Mouse (Mus musculus): ENCODE data around the gene Rita1. TPM values are rescaled to one million over a fixed set of nuclear protein-coding genes. Genes with fewer than 3 reads are reported as not detected.

Rita1 gene
- polyA plus RNA-seq, 1 experiment from 2014 or later, result 3.4 TPM

- Histone ChIP-seq H3K9me3 (ENCODE audit: low read length) (no peaks in the 10 kb centered on the region), H3K4me3 (ENCODE audit: low read depth, low read length) (no peak overlapping the region), H3K9ac (replicated peaks) (no peak overlapping the region), H3K4me1 (ENCODE audit: insufficient read depth) (peaks cover 18% of the 10 kb centered on the region), H3K27me3 (ENCODE audit: insufficient read depth, low read length) (no peaks in the 10 kb centered on the region), H3K36me3 (replicated peaks; ENCODE audit: insufficient read depth, low read length) (peaks cover 44% of the 10 kb centered on the region), H3K27ac (ENCODE audit: low read depth) (no peak overlapping the region), H3K4me2 (ENCODE audit: low read depth, low read length) (no peak overlapping the region)
- ATAC-seq, result no peak
- peak; percentile 77 for TF ChIP-seq CTCF (IDR thresholded peaks at IDR 0.05; ENCODE audit: low read depth)
- TF ChIP-seq EP300 (IDR thresholded peaks at IDR 0.05; ENCODE audit: low read depth), result no peak
- 95% methylated on average over 4 of the region's 4 CpGs for WGBS (ENCODE audit: insufficient replicate concordance)
- DNase-seq, result peak; percentile 62
These were observed 3.5 kb upstream of the Rita1 start for GRCm38 (mm10) chr5:120615903-120616302.

GRCm38 (mm10) chr5:120612822-120613604, 624 bp upstream of the Rita1 start:
- H3K9ac ChIP-seq (replicated peaks), result peak overlapping the region; percentile 71
- peak overlapping the region; percentile 73 for H3K4me3 ChIP-seq (ENCODE audit: low read depth, low read length)
- WGBS (ENCODE audit: insufficient replicate concordance), result under 1% methylated on average over 69 of the region's 69 CpGs
- peaks cover 19% of the 10 kb centered on the region for H3K4me1 ChIP-seq (ENCODE audit: insufficient read depth)
- TF ChIP-seq EP300 (IDR thresholded peaks at IDR 0.05; ENCODE audit: low read depth) (no peak), CTCF (IDR thresholded peaks at IDR 0.05; ENCODE audit: low read depth) (no peak)
- H3K27ac ChIP-seq (ENCODE audit: low read depth), result peak overlapping the region; percentile 82
- ATAC-seq (peak; percentile 90), DNase-seq (peak; percentile 100)
- no peaks in the 10 kb centered on the region for H3K27me3 ChIP-seq (ENCODE audit: insufficient read depth, low read length)
- peak overlapping the region; percentile 94 for H3K4me2 ChIP-seq (ENCODE audit: low read depth, low read length)
- H3K9me3 ChIP-seq (ENCODE audit: low read length), result no peaks in the 10 kb centered on the region
- H3K36me3 ChIP-seq (replicated peaks; ENCODE audit: insufficient read depth, low read length), result peaks cover 15% of the 10 kb centered on the region

- H3K36me3 ChIP-seq (replicated peaks; ENCODE audit: insufficient read depth, low read length), result peaks cover 7% of the 10 kb centered on the region; the same call in 1 of the 2 replicates
- WGBS (ENCODE audit: insufficient replicate concordance), result 46% methylated on average over 8 of the region's 8 CpGs
- TF ChIP-seq CTCF (IDR thresholded peaks at IDR 0.05; ENCODE audit: low read depth) (no peak), EP300 (IDR thresholded peaks at IDR 0.05; ENCODE audit: low read depth) (no peak)
- H3K27me3 ChIP-seq (ENCODE audit: insufficient read depth, low read length), result no peaks in the 10 kb centered on the region
- DNase-seq (no peak), ATAC-seq (no peak)
- H3K4me3 ChIP-seq (ENCODE audit: low read depth, low read length), result peak overlapping the region; percentile 73
- H3K4me1 ChIP-seq (ENCODE audit: insufficient read depth), result peaks cover 19% of the 10 kb centered on the region
- H3K9ac ChIP-seq (replicated peaks), result peak overlapping the region; percentile 67
- H3K27ac ChIP-seq (ENCODE audit: low read depth), result peak overlapping the region; percentile 77; the same call in 1 of the 2 replicates
- no peaks in the 10 kb centered on the region for H3K9me3 ChIP-seq (ENCODE audit: low read length)
- peak overlapping the region; percentile 94 for H3K4me2 ChIP-seq (ENCODE audit: low read depth, low read length)
These were observed 973 bp downstream of the Rita1 start for GRCm38 (mm10) chr5:120611416-120611815.

GRCm38 (mm10) chr5:120610906-120611305, 1.5 kb downstream of the Rita1 start:
- ATAC-seq, result no peak
- no peaks in the 10 kb centered on the region for H3K9me3 ChIP-seq (ENCODE audit: low read length)
- H3K4me1 ChIP-seq (ENCODE audit: insufficient read depth), result peaks cover 19% of the 10 kb centered on the region
- no peak overlapping the region for H3K9ac ChIP-seq (replicated peaks)
- WGBS (ENCODE audit: insufficient replicate concordance), result 82% methylated on average over 5 of the region's 5 CpGs
- peak overlapping the region; percentile 94; the same call in 1 of the 2 replicates for H3K4me2 ChIP-seq (ENCODE audit: low read depth, low read length)
- H3K27me3 ChIP-seq (ENCODE audit: insufficient read depth, low read length), result no peaks in the 10 kb centered on the region
- 0 out of 2 replicates have a peak, but pooled peaks cover 3% of the 10 kb centered on the region for H3K36me3 ChIP-seq (replicated peaks; ENCODE audit: insufficient read depth, low read length)
- no peak for DNase-seq
- TF ChIP-seq EP300 (IDR thresholded peaks at IDR 0.05; ENCODE audit: low read depth), result no peak
- no peak for TF ChIP-seq CTCF (IDR thresholded peaks at IDR 0.05; ENCODE audit: low read depth)
- no peak overlapping the region for H3K27ac ChIP-seq (ENCODE audit: low read depth)
- no peak overlapping the region for H3K4me3 ChIP-seq (ENCODE audit: low read depth, low read length)

GRCm38 (mm10) chr5:120609246-120609775, 3.1 kb downstream of the Rita1 start:
- Histone ChIP-seq H3K9me3 (ENCODE audit: low read length) (no peaks in the 10 kb centered on the region), H3K4me1 (ENCODE audit: insufficient read depth) (peaks cover 21% of the 10 kb centered on the region), H3K36me3 (replicated peaks; ENCODE audit: insufficient read depth, low read length) (no peaks in the 10 kb centered on the region), H3K9ac (replicated peaks) (no peak overlapping the region), H3K27me3 (ENCODE audit: insufficient read depth, low read length) (no peaks in the 10 kb centered on the region), H3K27ac (ENCODE audit: low read depth) (no peak overlapping the region), H3K4me3 (ENCODE audit: low read depth, low read length) (no peak overlapping the region), H3K4me2 (ENCODE audit: low read depth, low read length) (no peak overlapping the region)
- TF ChIP-seq EP300 (IDR thresholded peaks at IDR 0.05; ENCODE audit: low read depth) (no peak), CTCF (IDR thresholded peaks at IDR 0.05; ENCODE audit: low read depth) (no peak)
- DNase-seq, result no peak
- 77% methylated on average over 16 of the region's 16 CpGs for WGBS (ENCODE audit: insufficient replicate concordance)
- no peak for ATAC-seq

GRCm38 (mm10) chr5:120607335-120607734, 5.1 kb downstream of the Rita1 start:
- Histone ChIP-seq H3K27me3 (ENCODE audit: insufficient read depth, low read length) (no peaks in the 10 kb centered on the region), H3K4me2 (ENCODE audit: low read depth, low read length) (no peak overlapping the region), H3K9me3 (ENCODE audit: low read length) (no peaks in the 10 kb centered on the region), H3K27ac (ENCODE audit: low read depth) (no peak overlapping the region), H3K9ac (replicated peaks) (no peak overlapping the region), H3K36me3 (replicated peaks; ENCODE audit: insufficient read depth, low read length) (no peaks in the 10 kb centered on the region), H3K4me3 (ENCODE audit: low read depth, low read length) (no peak overlapping the region), H3K4me1 (ENCODE audit: insufficient read depth) (peaks cover 15% of the 10 kb centered on the region)
- DNase-seq, result no peak
- no peak for ATAC-seq
- TF ChIP-seq EP300 (IDR thresholded peaks at IDR 0.05; ENCODE audit: low read depth), result no peak
- no peak for TF ChIP-seq CTCF (IDR thresholded peaks at IDR 0.05; ENCODE audit: low read depth)
- 68% methylated on average over 3 of the region's 3 CpGs for WGBS (ENCODE audit: insufficient replicate concordance)
